Mouse (Mus musculus): ENCODE results near the gene Col6a1. TPM values are rescaled to one million over a fixed set of nuclear protein-coding genes. Genes with fewer than 3 reads are reported as not detected.

The Col6a1 gene
- polyA plus RNA-seq, 1 experiment from 2014 or later, result 152 TPM

- peak overlapping the region; percentile 23 for H3K4me3 ChIP-seq
Observed at GRCm38 (mm10) chr10:76733677-76734068, 7.7 kb upstream of the Col6a1 start.

DNA sequence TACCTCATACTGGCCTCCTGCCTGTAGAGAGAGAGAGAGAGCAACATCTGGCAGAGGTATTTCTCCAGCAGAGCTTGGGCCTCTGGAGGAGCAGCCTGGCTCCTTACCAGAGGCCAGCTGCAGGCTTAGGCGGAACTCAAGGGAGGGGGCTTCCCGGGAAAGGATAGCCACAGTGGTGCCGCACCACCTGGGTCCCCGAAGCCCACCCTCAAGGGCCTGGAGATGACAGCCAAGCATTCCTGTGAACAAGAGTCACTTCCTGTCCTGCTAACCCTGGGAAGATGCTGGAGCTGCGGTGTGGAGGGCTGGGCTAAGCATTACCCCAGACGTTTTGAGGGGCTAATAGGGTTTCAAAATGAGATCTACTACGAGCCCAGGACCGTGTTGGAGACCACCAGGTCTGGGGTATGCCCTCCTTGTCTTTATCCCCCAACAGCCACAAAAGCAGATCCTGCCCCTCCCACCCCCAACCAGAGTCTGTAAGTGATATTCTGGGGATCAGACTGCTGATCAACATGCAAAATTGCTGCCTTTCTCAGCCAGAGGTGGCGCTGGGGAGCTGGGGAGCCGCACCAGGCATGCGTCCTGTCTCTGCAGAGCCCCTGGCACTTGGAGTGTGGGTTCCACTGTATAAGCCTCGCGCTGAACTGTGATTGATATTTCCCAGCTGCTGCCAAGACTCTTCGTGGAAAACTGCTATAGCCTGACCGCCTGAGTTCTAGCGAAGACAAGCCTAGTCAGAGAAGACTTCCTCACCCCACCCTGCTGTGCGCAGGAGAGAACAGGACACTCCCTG is 7.1 kb upstream of the Col6a1 start:
- Histone ChIP-seq H3K27me3 (no peaks in the 10 kb centered on the region), H3K4me1 (peaks cover 63% of the 10 kb centered on the region), H3K9ac (peak overlapping the region; percentile 59), H3K4me3 (peak overlapping the region; percentile 23), H3K27ac (peak overlapping the region; percentile 95), H3K9me3 (no peaks in the 10 kb centered on the region), H3K4me2 (replicated peaks) (peak overlapping the region; percentile 61), H3K36me3 (no peaks in the 10 kb centered on the region)
- 2% methylated on average over 17 of the region's 17 CpGs for WGBS
- peak; percentile 89 for ATAC-seq (ENCODE audit: low FRiP score, low read depth)

More at GRCm38 (mm10) chr10:76733677-76734068, 7.7 kb upstream of the Col6a1 start:
- Histone ChIP-seq H3K36me3 (no peaks in the 10 kb centered on the region), H3K9ac (peak overlapping the region; percentile 59), H3K9me3 (no peaks in the 10 kb centered on the region), H3K4me2 (replicated peaks) (peak overlapping the region; percentile 61), H3K27me3 (no peaks in the 10 kb centered on the region), H3K4me1 (peaks cover 57% of the 10 kb centered on the region), H3K27ac (peak overlapping the region; percentile 95)
- no peak for ATAC-seq (ENCODE audit: low FRiP score, low read depth)
- 35% methylated on average over 3 of the region's 3 CpGs for WGBS

GRCm38 (mm10) chr10:76732391-76732790 is 6.4 kb upstream of the Col6a1 start:
- 47% methylated on average over 6 of the region's 6 CpGs for WGBS
- H3K4me1 ChIP-seq, result peaks cover 65% of the 10 kb centered on the region

DNA sequence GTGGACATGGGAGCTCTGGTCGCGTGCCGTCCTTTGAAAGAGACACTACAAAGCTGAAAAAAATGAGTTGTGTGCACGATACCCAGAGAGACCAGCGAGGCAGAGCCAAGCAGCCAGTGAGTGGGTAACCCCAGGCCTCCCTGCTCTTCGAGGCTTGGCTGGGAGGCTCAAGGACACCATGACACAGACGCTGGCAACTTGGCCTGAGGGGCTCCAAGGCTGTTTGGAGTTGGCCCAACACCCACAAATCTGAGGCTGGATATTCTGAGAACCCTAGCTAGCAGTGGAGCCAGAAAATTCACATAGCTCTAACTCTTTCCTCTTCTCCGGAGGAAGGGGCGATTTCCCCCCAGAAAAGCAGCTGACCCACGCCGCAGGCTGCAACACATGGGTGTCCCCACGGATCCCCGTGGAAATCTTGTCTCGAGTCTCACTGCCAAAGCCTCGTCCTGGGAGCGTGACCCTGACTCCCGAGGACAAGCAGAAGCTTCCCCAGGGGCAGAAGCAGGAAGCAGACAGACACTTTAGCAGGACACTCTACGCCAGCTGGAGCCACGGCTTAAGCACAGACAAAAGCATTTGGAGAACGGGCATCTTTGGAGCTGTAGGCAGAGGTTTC is 5.8 kb upstream of the Col6a1 start:
- Histone ChIP-seq H3K4me2 (replicated peaks) (0 out of 2 replicates have a peak overlapping the region, but pooled peaks have one; percentile 61), H3K27me3 (no peaks in the 10 kb centered on the region), H3K4me1 (peaks cover 68% of the 10 kb centered on the region), H3K27ac (peak overlapping the region; percentile 95), H3K4me3 (no peak overlapping the region), H3K9me3 (no peaks in the 10 kb centered on the region), H3K36me3 (no peaks in the 10 kb centered on the region), H3K9ac (0 out of 2 replicates have a peak overlapping the region, but pooled peaks have one; percentile 36)
- WGBS, result 58% methylated on average over 20 of the region's 20 CpGs
- ATAC-seq (ENCODE audit: low FRiP score, low read depth), result no peak

More at GRCm38 (mm10) chr10:76732391-76732790, 6.4 kb upstream of the Col6a1 start:
- peak overlapping the region; percentile 61 for H3K4me2 ChIP-seq (replicated peaks)
- peak overlapping the region; percentile 95 for H3K27ac ChIP-seq
- H3K27me3 ChIP-seq, result no peaks in the 10 kb centered on the region
- ATAC-seq (ENCODE audit: low FRiP score, low read depth), result no peak
- no peaks in the 10 kb centered on the region for H3K9me3 ChIP-seq
- H3K9ac ChIP-seq, result peak overlapping the region; percentile 36; the same call in 1 of the 2 replicates
- H3K4me3 ChIP-seq, result no peak overlapping the region
- no peaks in the 10 kb centered on the region for H3K36me3 ChIP-seq

DNA sequence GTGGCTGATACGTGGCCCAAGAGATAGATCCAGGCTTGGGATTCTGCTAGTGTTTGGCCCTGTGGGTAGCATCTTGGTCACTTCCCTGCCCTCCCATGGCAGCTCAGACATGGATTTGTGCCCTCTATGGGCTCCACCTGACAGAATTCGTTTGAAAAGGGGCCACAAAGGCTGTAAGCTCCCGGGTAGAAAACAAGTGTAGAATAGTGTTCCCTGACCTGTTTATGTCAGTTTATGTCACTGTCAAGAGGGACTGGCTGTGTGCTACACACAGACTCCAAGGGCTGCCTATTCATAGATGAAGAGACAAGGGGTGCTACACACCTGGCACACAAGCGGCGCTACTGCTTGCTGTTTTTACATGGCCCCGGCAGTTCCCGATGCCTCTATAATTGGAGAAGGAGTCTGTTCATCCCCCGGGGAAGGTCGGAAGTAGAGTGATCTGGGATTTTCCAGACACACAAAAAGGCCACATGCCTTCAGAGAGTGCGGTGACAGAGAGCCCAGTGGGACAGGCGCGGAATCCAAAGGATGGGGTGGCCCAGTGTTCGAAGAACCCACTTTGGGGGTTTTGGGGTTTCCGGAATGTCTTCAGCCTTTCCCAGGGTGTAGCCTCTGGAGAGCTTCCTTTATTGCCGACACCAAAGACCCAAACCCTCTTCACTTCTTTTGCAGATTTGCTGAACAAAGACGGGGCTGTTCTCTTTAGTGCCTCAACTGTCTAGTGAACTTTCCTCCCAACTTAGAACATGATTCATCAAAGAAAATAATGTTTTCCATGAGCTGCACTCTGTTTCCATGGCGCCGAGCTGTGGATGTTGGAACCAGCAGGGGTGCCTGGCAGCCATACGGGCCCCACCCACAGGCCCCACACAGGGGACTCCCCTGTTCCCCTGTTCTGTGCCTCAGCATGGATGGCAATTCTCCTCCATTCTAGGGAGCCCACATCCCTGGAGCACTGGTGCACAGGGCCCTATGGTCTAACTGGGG is 4.0 kb upstream of the Col6a1 start:
- H3K27ac ChIP-seq, result peak overlapping the region; percentile 67
- H3K9ac ChIP-seq, result 0 out of 2 replicates have a peak overlapping the region, but pooled peaks have one; percentile 35
- no peaks in the 10 kb centered on the region for H3K36me3 ChIP-seq
- no peaks in the 10 kb centered on the region for H3K9me3 ChIP-seq
- 70% methylated on average over 19 of the region's 19 CpGs for WGBS
- no peak for ATAC-seq (ENCODE audit: low FRiP score, low read depth)
- H3K27me3 ChIP-seq, result no peaks in the 10 kb centered on the region
- peaks cover 84% of the 10 kb centered on the region for H3K4me1 ChIP-seq
- H3K4me2 ChIP-seq (replicated peaks), result no peak overlapping the region
- no peak overlapping the region for H3K4me3 ChIP-seq

GRCm38 (mm10) chr10:76728369-76728768 is 2.4 kb upstream of the Col6a1 start:
- Histone ChIP-seq H3K9me3 (no peaks in the 10 kb centered on the region), H3K4me2 (replicated peaks) (peak overlapping the region; percentile 28; the same call in 1 of the 2 replicates), H3K4me1 (peaks cover 81% of the 10 kb centered on the region), H3K27me3 (no peaks in the 10 kb centered on the region), H3K36me3 (peaks cover 1% of the 10 kb centered on the region), H3K27ac (no peak overlapping the region), H3K4me3 (no peak overlapping the region), H3K9ac (no peak overlapping the region)
- ATAC-seq (ENCODE audit: low FRiP score, low read depth), result no peak
- 16% methylated on average over 11 of the region's 11 CpGs for WGBS

DNA sequence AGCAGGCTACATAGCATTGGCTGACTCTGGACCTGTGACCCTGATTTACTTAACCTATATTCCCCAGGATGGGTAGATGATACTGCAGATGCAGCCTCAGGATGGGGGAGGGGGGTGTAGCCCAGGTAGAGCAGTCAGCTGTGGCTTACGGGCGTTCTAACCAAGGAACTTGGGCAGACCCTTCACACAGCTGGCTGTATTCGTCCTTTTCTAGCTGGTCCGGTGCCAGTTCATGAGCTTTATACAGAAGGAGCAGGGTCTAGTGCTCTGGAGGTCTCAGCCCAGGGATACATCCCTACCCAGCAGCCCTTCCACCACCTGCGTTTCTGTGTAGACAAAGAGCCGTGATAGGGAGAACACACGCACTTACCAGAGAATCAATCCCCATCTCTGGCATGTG is 1.3 kb upstream of the Col6a1 start:
- Histone ChIP-seq H3K4me1 (peaks cover 70% of the 10 kb centered on the region), H3K27ac (no peak overlapping the region)

GRCm38 (mm10) chr10:76726866-76727265 is 898 bp upstream of the Col6a1 start:
- no peak overlapping the region for H3K9ac ChIP-seq
- peak overlapping the region; percentile 82; the same call in 1 of the 2 replicates for H3K27ac ChIP-seq
- peaks cover 16% of the 10 kb centered on the region for H3K36me3 ChIP-seq
- no peak overlapping the region for H3K4me2 ChIP-seq (replicated peaks)
- peaks cover 66% of the 10 kb centered on the region for H3K4me1 ChIP-seq
- H3K9me3 ChIP-seq, result no peaks in the 10 kb centered on the region
- no peaks in the 10 kb centered on the region for H3K27me3 ChIP-seq
- 90% methylated on average over 4 of the region's 4 CpGs for WGBS
- no peak overlapping the region for H3K4me3 ChIP-seq
- ATAC-seq (ENCODE audit: low FRiP score, low read depth), result no peak

More for the DNA sequence above, 1.3 kb upstream of the Col6a1 start:
- Histone ChIP-seq H3K4me3 (no peak overlapping the region), H3K27me3 (no peaks in the 10 kb centered on the region), H3K9ac (no peak overlapping the region), H3K36me3 (peaks cover 12% of the 10 kb centered on the region), H3K9me3 (no peaks in the 10 kb centered on the region), H3K4me2 (replicated peaks) (no peak overlapping the region)
- WGBS, result 93% methylated on average over 7 of the region's 7 CpGs
- no peak for ATAC-seq (ENCODE audit: low FRiP score, low read depth)

DNA sequence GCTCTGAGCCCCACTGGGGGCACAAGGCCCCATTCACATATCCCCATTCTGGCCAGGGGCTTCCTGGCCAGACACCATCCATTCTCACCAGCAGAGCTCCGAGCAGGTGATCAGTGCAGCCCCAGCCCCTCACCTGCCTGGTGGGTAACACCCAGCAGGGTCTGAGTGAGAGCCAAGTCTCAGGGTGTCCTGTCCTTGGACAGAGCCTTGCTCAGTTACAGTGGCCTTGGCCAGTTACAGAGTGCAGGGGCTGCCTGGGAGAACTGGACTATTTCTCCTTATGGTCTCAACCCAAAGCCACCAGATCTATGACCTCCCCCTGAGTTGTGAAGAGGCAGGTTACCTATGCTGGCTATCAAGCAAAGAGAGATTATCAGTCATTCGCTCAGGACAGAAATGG is 871 bp downstream of the Col6a1 start:
- Histone ChIP-seq H3K27ac (peak overlapping the region; percentile 82), H3K36me3 (peaks cover 34% of the 10 kb centered on the region)
- 89% methylated on average over 2 of the region's 2 CpGs for WGBS

DNA sequence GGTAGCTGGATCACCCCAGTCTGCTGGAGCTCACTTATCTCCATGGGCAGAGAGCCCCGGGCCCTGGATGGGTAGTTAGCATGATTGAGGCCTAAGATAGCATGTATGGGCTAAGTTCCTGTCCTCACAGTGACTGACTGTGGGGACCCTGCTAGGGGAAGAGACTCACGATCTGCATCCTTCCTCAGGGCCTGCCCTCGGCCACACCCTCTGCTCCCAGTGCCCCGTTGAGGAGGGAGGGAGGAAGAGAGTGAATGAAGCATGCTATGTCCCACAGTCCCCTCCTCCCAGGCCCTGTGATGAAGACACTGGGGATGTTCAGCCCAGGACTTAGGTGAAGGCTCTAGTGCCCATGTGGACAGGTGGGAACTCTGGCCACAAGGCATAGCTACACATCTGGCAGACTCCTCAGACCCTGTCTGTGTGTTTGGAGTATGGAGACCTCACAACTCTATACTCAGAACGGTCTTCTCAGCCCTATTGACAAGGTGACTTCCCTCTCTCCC is 1.7 kb downstream of the Col6a1 start:
- Histone ChIP-seq H3K4me3 (peak overlapping the region; percentile 49), H3K9ac (peak overlapping the region; percentile 73), H3K4me1 (peaks cover 42% of the 10 kb centered on the region), H3K36me3 (peaks cover 42% of the 10 kb centered on the region), H3K4me2 (replicated peaks) (peak overlapping the region; percentile 74), H3K27ac (no peak overlapping the region), H3K9me3 (no peaks in the 10 kb centered on the region), H3K27me3 (no peaks in the 10 kb centered on the region)
- no peak for ATAC-seq (ENCODE audit: low FRiP score, low read depth)
- 45% methylated on average over 5 of the region's 5 CpGs for WGBS

More for the DNA sequence above, 871 bp downstream of the Col6a1 start:
- peak overlapping the region; percentile 49 for H3K4me3 ChIP-seq
- ATAC-seq (ENCODE audit: low FRiP score, low read depth), result no peak
- peak overlapping the region; percentile 74 for H3K4me2 ChIP-seq (replicated peaks)
- peaks cover 48% of the 10 kb centered on the region for H3K4me1 ChIP-seq
- no peaks in the 10 kb centered on the region for H3K9me3 ChIP-seq
- H3K27me3 ChIP-seq, result no peaks in the 10 kb centered on the region
- peak overlapping the region; percentile 73 for H3K9ac ChIP-seq

GRCm38 (mm10) chr10:76722751-76723450 is 3.1 kb downstream of the Col6a1 start:
- Histone ChIP-seq H3K9me3 (no peaks in the 10 kb centered on the region), H3K27me3 (no peaks in the 10 kb centered on the region), H3K4me2 (replicated peaks) (no peak overlapping the region), H3K4me3 (no peak overlapping the region), H3K9ac (no peak overlapping the region), H3K36me3 (peaks cover 55% of the 10 kb centered on the region), H3K4me1 (peaks cover 32% of the 10 kb centered on the region), H3K27ac (no peak overlapping the region)
- ATAC-seq (ENCODE audit: low FRiP score, low read depth), result no peak
- 85% methylated on average over 18 of the region's 18 CpGs for WGBS

All from limb, embryonic 13.5 days (tissue).